Mouse (Mus musculus): Measurements from ENCODE around the gene Dus1l.
A peak's percentile ranks its signal among the peaks of the same experiment; 100 is the strongest.
"Not testable (repeated sequence)": the region's sequence is repeated elsewhere in the genome, so short reads cannot be mapped to it uniquely, and the experiment has no call there.

Dus1l gene

DNA sequence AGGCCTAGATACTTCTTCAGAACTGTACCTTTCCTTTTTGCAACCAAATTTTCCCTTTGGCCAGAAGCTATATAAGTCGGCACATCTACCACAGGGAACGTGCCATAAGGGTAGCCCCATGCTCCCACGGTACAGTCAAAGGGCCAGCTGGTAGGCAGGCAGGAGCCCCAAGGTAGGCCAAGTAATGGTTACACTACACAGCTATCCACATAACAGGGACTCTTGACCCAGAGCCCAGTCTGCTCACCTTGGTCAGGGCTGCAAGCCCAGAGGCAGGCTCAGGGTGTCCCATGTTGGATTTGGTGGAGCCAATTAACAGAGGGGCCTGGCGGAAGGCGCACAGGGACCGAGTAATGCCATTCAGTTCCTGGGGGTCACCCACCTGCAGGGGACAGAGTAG is 23.4 kb upstream of the Dus1l start:
- DNase-seq (ENCODE audit: low spot score in 2 of 2), result no peak

- DNase-seq (ENCODE audit: low spot score in 2 of 2), result no peak
These were observed 22.0 kb upstream of the Dus1l start for GRCm38 (mm10) chr11:120818251-120818650.

DNA sequence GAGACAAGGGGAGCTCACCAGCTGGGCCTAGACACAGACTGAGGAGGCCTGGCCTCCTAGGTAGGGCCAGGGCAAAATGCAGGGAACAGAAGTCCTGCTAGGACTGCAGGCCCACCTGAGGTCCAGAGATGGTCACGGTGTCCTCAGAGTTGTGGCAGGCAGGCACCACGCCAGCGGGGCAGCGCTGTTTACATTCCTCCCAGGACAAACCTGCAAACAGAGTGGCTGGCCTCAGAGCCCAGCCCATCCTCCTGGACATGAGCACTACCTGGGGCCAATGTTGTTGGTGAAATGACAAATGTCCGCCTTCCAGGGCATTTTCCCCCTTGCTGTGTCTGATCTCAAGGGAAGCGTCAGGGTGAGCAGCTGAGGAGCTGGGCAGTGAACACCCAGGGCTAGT is 21.2 kb upstream of the Dus1l start:
- no peak for DNase-seq (ENCODE audit: low spot score in 2 of 2)

DNA sequence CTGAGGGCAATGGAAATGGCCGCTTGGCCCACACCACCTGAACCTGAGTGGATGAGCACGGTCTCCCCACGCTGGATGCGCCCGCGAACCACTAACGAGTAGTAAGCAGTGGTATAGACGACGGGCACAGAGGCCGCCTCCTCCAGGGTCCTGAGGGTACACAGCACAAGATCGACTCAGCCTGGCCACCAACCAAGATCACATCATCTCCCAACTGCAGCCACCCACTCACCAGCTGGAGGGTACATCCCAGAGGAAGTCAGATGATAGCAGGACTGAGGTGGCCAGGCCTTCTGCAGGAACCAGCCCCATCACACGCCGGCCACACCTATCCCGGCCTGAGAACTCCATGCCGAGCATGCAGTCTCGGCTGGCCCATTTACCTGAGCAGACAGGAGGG is 15.9 kb upstream of the Dus1l start:
- DNase-seq (ENCODE audit: low spot score in 2 of 2), result no peak

GRCm38 (mm10) chr11:120808010-120808409 is 11.8 kb upstream of the Dus1l start:
- DNase-seq (ENCODE audit: low spot score in 2 of 2), result no peak

DNA sequence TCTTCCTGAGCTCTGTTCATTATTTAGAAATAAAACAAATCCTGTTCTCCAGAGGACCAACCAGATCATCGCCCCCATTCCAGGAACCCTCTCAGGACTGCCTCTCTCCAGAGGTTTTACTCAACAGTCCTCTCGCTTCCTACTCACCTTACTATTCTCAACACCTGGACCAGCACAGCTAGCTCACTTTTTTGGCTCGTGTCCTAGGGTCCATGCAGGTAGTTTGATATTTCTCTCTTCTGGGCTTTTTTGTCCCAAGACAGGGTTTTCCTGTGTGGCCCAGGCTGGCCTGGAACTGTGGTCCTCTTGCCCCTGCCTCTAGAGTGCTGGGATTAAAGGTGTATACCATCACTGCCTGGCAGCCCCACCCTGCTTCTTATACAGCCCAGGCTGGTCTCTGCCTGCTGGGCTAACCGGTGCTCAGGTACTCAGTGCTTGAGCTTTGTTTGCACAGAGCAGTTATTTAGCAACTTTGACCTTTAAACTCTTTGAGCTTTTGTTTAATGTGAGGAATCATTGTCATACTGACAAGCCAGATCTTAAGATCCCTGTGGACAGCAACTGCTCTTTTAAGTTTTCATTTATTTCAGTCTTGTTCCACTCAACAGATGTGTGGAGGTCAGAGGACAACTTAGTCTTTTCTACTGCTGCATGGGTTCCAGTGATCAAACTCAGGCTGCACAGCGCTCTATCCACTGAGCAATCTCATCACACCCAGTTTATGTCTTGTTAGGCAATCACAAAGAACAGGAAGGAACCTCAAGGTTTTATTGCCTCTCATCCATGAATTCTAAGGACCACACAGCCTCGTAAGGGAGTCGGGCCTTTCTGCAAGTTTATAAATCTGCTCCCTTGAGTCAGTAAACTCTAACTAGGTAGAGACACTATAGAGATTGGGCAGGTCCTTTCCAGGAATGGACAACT is 9.4 kb upstream of the Dus1l start:
- no peak for DNase-seq (ENCODE audit: low spot score in 2 of 2)

- DNase-seq (ENCODE audit: low spot score in 2 of 2), result no peak
These were observed 8.6 kb upstream of the Dus1l start for GRCm38 (mm10) chr11:120804769-120805168.

GRCm38 (mm10) chr11:120804274-120804673 is 8.1 kb upstream of the Dus1l start:
- DNase-seq (ENCODE audit: low spot score in 2 of 2), result no peak

- DNase-seq (ENCODE audit: low spot score in 2 of 2), result peak; percentile 67 to 82
These were observed 4.1 kb upstream of the Dus1l start for GRCm38 (mm10) chr11:120800061-120800904.

DNA sequence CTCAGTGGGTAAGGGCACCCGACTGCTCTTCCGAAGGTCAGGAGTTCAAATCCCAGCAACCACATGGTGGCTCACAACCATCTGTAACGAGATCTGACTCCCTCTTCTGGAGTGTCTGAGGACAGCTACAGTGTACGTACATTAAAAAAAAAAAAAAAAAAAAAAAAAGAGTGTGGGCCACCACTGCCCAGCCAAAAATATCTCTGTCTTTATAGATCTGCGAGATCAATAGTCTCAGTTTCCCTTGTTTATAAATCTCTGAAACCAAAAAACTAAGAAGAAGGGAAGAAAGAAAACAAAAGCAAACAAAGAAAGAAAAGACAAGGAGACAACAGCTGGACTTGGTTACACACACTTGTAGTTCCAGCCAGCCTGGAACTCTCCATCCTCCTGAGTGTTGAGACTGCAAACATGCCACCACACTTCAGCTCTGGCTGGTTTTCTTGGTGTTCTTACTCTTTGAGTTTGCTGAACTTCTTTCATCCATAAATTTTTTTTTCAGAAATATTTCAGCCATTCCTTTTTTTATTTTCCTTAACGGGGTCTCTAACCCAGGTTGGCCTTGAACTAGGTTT is 3.2 kb upstream of the Dus1l start:
- no peak for DNase-seq (ENCODE audit: low spot score in 2 of 2)

GRCm38 (mm10) chr11:120798244-120798643 is 2.0 kb upstream of the Dus1l start:
- no peak for DNase-seq (ENCODE audit: low spot score in 2 of 2)

GRCm38 (mm10) chr11:120796614-120796946 is 377 bp upstream of the Dus1l start:
- no peak for DNase-seq (ENCODE audit: low spot score in 2 of 2)

- DNase-seq (ENCODE audit: low spot score in 2 of 2), result no peak
These were observed 3.6 kb downstream of the Dus1l start for GRCm38 (mm10) chr11:120792652-120793051.

GRCm38 (mm10) chr11:120789810-120790209 is 6.4 kb downstream of the Dus1l start:
- no peak for DNase-seq (ENCODE audit: low spot score in 2 of 2)

- no peak for DNase-seq (ENCODE audit: low spot score in 2 of 2)
These were observed 6.8 kb downstream of the Dus1l start for GRCm38 (mm10) chr11:120789355-120789754.

- DNase-seq (ENCODE audit: low spot score in 2 of 2), result not testable (repeated sequence)
These were observed 7.7 kb downstream of the Dus1l start for GRCm38 (mm10) chr11:120788460-120788859.

- no peak for DNase-seq (ENCODE audit: low spot score in 2 of 2)
These were observed 11.1 kb downstream of the Dus1l start for GRCm38 (mm10) chr11:120785145-120785544.

- DNase-seq (ENCODE audit: low spot score in 2 of 2), result peak in 1 of 2 experiments; percentile 72
These were observed 12.0 kb downstream of the Dus1l start, which contains the start of the genes Rfng and Gps1 for GRCm38 (mm10) chr11:120784064-120784791. Gene Rfng (minus strand): TSS chr11:120784207. Gene Gps1 (plus strand): TSS chr11:120784272.

- DNase-seq (ENCODE audit: low spot score in 2 of 2), result no peak
These were observed 12.7 kb downstream of the Dus1l start for GRCm38 (mm10) chr11:120783426-120784063.

- DNase-seq (ENCODE audit: low spot score in 2 of 2), result not testable (repeated sequence)
These were observed 14.8 kb downstream of the Dus1l start for GRCm38 (mm10) chr11:120781361-120781760.

DNA sequence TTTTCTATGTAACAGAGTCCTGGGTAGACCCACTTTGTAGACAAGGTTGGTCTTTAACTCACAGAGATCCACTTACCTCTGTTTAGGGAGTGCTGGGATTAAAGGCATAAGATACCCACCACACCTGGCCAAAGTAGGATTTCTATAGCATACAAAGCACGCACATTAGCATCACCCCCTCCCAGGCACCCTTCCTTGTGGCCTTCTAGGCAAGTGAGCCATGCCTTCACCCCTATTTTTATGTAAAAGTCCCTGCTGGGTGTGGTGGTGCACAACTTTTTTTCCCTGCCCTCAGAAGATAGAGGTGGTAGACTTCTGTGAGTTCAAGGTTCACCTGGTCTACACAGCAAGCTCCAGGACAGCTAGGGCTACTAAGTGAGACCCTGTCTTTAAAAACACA is 16.3 kb downstream of the Dus1l start:
- no peak for DNase-seq (ENCODE audit: low spot score in 2 of 2)

Measured in frontal cortex, postnatal 14 days (tissue).